Mouse (Mus musculus) right cerebral cortex, postnatal 14 days (tissue): Measurements from ENCODE around the gene Harbi1.
"Not testable (repeated sequence)": the region's sequence is repeated elsewhere in the genome, so short reads cannot be mapped to it uniquely, and the experiment has no call there.

Source experiments
- DNase-seq: peaks from one replicate; pipeline ENCODE4 v3.0.0; 2022

Gene Harbi1

GRCm38 (mm10) chr2:91718276-91718675, 7.6 kb downstream of the Harbi1 start:
- DNase-seq = no peak

GRCm38 (mm10) chr2:91723382-91723781, 12.7 kb downstream of the Harbi1 start:
- DNase-seq = no peak

- no peak for DNase-seq
Observed at GRCm38 (mm10) chr2:91723951-91724350, 13.3 kb downstream of the Harbi1 start.

- DNase-seq = no peak
Observed at GRCm38 (mm10) chr2:91724716-91725115, 14.1 kb downstream of the Harbi1 start.

- DNase-seq = not testable (repeated sequence)
Observed at GRCm38 (mm10) chr2:91725476-91725875, 14.8 kb downstream of the Harbi1 start.

- no peak for DNase-seq
Observed at GRCm38 (mm10) chr2:91727011-91727410, 16.4 kb downstream of the Harbi1 start.

GRCm38 (mm10) chr2:91729571-91729970, 18.9 kb downstream of the Harbi1 start:
- no peak for DNase-seq

- peak; percentile 77 for DNase-seq
Observed at GRCm38 (mm10) chr2:91729971-91730821, 19.5 kb downstream of the Harbi1 start, which contains the start of gene Ambra1. TSS of gene Ambra1 (plus strand) at chr2:91730134.

- no peak for DNase-seq
Observed at GRCm38 (mm10) chr2:91735221-91735620, 24.6 kb downstream of the Harbi1 start.

GRCm38 (mm10) chr2:91739586-91739985, 28.9 kb downstream of the Harbi1 start:
- DNase-seq = no peak

- DNase-seq = no peak
Observed at GRCm38 (mm10) chr2:91744686-91745085, 34.0 kb downstream of the Harbi1 start.

- DNase-seq = no peak
Observed at GRCm38 (mm10) chr2:91749811-91750261, 39.2 kb downstream of the Harbi1 start.
